Comparison of ENCODE assay signal across 10 mouse cellular contexts in the genomic region with DNA sequence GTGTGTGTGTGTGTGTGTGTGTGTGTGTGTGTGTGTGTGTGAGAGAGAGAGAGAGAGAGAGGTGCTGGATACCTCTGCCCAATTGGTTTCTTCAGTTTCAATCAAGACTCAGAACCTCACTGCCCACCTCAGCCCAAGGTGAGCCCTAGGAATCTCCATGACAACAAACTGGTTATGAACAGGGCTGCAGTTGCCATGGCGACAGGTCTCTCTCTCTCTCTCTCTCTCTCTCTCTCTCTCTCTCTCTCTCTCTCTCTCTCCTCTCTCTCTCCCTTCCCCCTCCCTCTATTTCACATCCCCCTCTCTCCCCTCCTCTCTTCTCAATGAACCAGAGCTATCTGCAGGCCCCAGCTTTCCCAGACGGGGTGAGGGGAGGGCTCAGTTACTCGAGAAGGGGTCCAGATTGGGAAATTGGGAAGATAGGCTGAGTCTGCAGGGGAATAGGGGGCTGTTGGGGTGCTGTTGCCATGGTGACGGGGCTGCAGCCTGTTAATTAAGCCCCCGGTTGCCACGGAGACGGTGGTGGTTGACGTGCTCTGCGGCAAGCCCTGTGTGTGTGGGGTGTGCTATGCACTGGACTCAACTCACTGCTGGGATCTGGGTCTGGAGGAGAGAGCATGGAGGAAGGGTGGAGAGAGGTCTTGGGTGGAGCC. TPM values are rescaled to one million over a fixed set of nuclear protein-coding genes. Genes with fewer than 3 reads are reported as not detected.
A peak's percentile ranks its signal among the peaks of the same experiment; 100 is the strongest.
DNase-seq lines count a peak whose midpoint lies in the region; ATAC-seq and TF ChIP-seq lines count a peak whose summit lies in the region.
"Had no signal": no experiment of that assay in that cellular context is flagged by ENCODE, and none has a peak within 500 bp of the region (broad histone marks: within the 10 kb centered on the region; RNA-seq: fewer than 3 reads in every experiment).

No protein-coding gene starts in this region.

- intact Hi-C loops in left cerebral cortex, postnatal 4 days (cut with DNase I): no loop called here

- H3K9me3 ChIP-seq in neural tube, embryonic 11.5 days (ENCODE audit: control insufficient read depth, low read length): no peaks in the 10 kb centered on the region
- H3K9me3 ChIP-seq in hindbrain, embryonic 14.5 days (ENCODE audit: control insufficient read depth, low read length): no peaks in the 10 kb centered on the region
- H3K9me3 ChIP-seq in heart, embryonic 10.5 days: no peaks in the 10 kb centered on the region
- no peaks in the 10 kb centered on the region for H3K9me3 ChIP-seq in lung, postnatal 0 days (ENCODE audit: low read length)
- H3K9me3 ChIP-seq: lung, embryonic 15.5 days had no signal

- ATAC-seq in neural tube, embryonic 11.5 days (ENCODE audit: insufficient read depth, low FRiP score, low TSS enrichment): 0 out of 2 replicates have a peak, but pooled peaks have one; percentile 31
- ATAC-seq in hindbrain, embryonic 14.5 days (ENCODE audit: low FRiP score): peak; percentile 55
- no peak for ATAC-seq in lung, postnatal 0 days
- ATAC-seq: CD4-positive, CD25-positive, alpha-beta regulatory T cell, adult 4 months had no signal

- H3K27me3 ChIP-seq in neural tube, embryonic 11.5 days (ENCODE audit: control insufficient read depth, insufficient read depth, low read length): peaks cover 43% of the 10 kb centered on the region
- peaks cover 22% of the 10 kb centered on the region for H3K27me3 ChIP-seq in hindbrain, embryonic 14.5 days (ENCODE audit: control insufficient read depth, insufficient read depth, low read length)
- H3K27me3 ChIP-seq in heart, embryonic 10.5 days (ENCODE audit: insufficient read depth, poor library complexity, severe bottlenecking): peaks cover 68% of the 10 kb centered on the region
- peaks cover 27% of the 10 kb centered on the region for H3K27me3 ChIP-seq in lung, postnatal 0 days (replicated peaks; ENCODE audit: insufficient read depth, low read length)

- H3K4me3 ChIP-seq in neural tube, embryonic 11.5 days (ENCODE audit: low read depth, low read length): no peak overlapping the region
- H3K4me3 ChIP-seq in hindbrain, embryonic 14.5 days (replicated peaks; ENCODE audit: low read length): 0 out of 2 replicates have a peak overlapping the region, but pooled peaks have one; percentile 11
- no peak overlapping the region for H3K4me3 ChIP-seq in heart, embryonic 10.5 days
- H3K4me3 ChIP-seq in lung, postnatal 0 days (ENCODE audit: low read depth, low read length): no peak overlapping the region
- H3K4me3 ChIP-seq: lung, embryonic 15.5 days had no signal

- peaks cover 9% of the 10 kb centered on the region; the same call in 1 of the 2 replicates for H3K4me1 ChIP-seq in neural tube, embryonic 11.5 days (ENCODE audit: control insufficient read depth, insufficient read depth, low read length)
- peaks cover 45% of the 10 kb centered on the region for H3K4me1 ChIP-seq in hindbrain, embryonic 14.5 days (replicated peaks; ENCODE audit: control insufficient read depth, insufficient read depth, low read length)
- peaks cover 36% of the 10 kb centered on the region for H3K4me1 ChIP-seq in heart, embryonic 10.5 days
- no peaks in the 10 kb centered on the region for H3K4me1 ChIP-seq in lung, postnatal 0 days (ENCODE audit: insufficient read depth, low read depth, low read length)

- H3K36me3 ChIP-seq in neural tube, embryonic 11.5 days (ENCODE audit: control insufficient read depth, insufficient read depth, low read length): no peaks in the 10 kb centered on the region
- H3K36me3 ChIP-seq in hindbrain, embryonic 14.5 days (replicated peaks; ENCODE audit: control insufficient read depth, insufficient read depth): no peaks in the 10 kb centered on the region
- no peaks in the 10 kb centered on the region for H3K36me3 ChIP-seq in heart, embryonic 10.5 days
- H3K36me3 ChIP-seq in lung, postnatal 0 days (ENCODE audit: insufficient read depth, low read length): no peaks in the 10 kb centered on the region
- H3K36me3 ChIP-seq: lung, embryonic 15.5 days had no signal

- DNase-seq in neural tube, embryonic 11.5 days (ENCODE audit: low spot score): peak; percentile 69
- no peak for DNase-seq in neural tube, embryonic 10.5 days (ENCODE audit: extremely low spot score, low spot score)
- peak; percentile 79 for DNase-seq in hindbrain, embryonic 14.5 days (ENCODE audit: low spot score)
- peak; percentile 67 for DNase-seq in left cerebral cortex, postnatal 4 days
- peak; percentile 50 for DNase-seq in right cerebral cortex, postnatal 25 days
- no peak for DNase-seq in heart, embryonic 10.5 days (ENCODE audit: low spot score)
- no peak for DNase-seq in adrenal gland, postnatal 4 days (ENCODE audit: low spot score in 2 of 2)
- DNase-seq in lung, postnatal 0 days (ENCODE audit: low spot score): no peak

- H3K4me2 ChIP-seq in neural tube, embryonic 11.5 days (ENCODE audit: low read depth): no peak overlapping the region
- peak overlapping the region; percentile 44 for H3K4me2 ChIP-seq in hindbrain, embryonic 14.5 days (replicated peaks)
- no peak overlapping the region for H3K4me2 ChIP-seq in lung, postnatal 0 days (replicated peaks; ENCODE audit: low read depth, low read length)
- H3K4me2 ChIP-seq: lung, embryonic 15.5 days had no signal

- H3K27ac ChIP-seq in neural tube, embryonic 11.5 days (ENCODE audit: low read depth, low read length): no peak overlapping the region
- H3K27ac ChIP-seq in hindbrain, embryonic 14.5 days: peak overlapping the region; percentile 89
- H3K27ac ChIP-seq in heart, embryonic 10.5 days: no peak overlapping the region
- H3K27ac ChIP-seq in lung, postnatal 0 days (ENCODE audit: low read length): no peak overlapping the region
- H3K27ac ChIP-seq: lung, embryonic 15.5 days had no signal

- no peak for TF ChIP-seq CTCF in lung, postnatal 0 days (IDR thresholded peaks at IDR 0.05)

- 44% methylated on average over 9 of the region's 9 CpGs for WGBS in neural tube, embryonic 11.5 days
- 12% methylated on average over 9 of the region's 9 CpGs for WGBS in hindbrain, embryonic 14.5 days
- WGBS in heart, embryonic 10.5 days: 57% methylated on average over 9 of the region's 9 CpGs
- WGBS in lung, postnatal 0 days: 41% methylated on average over 9 of the region's 9 CpGs

- no peak for TF ChIP-seq EP300 in lung, postnatal 0 days (IDR thresholded peaks at IDR 0.05)

- no peak overlapping the region for H3K9ac ChIP-seq in neural tube, embryonic 11.5 days (ENCODE audit: low read length)
- H3K9ac ChIP-seq in hindbrain, embryonic 14.5 days: peak overlapping the region; percentile 35; the same call in 1 of the 2 replicates
- H3K9ac ChIP-seq in lung, postnatal 0 days (replicated peaks; ENCODE audit: low read depth): no peak overlapping the region
- H3K9ac ChIP-seq: lung, embryonic 15.5 days had no signal

RNA-seq across cellular contexts. Expression of a gene that starts 3.8 kb away (rescaled TPM):
- polyA plus RNA-seq in neural tube, embryonic 11.5 days (2014; fragmentation: Nextera tagmentation; extraction: Ambion mirVana): 6.0 and 6.5 TPM in 2 replicates
- polyA plus RNA-seq in hindbrain, embryonic 14.5 days (2014; fragmentation: Nextera tagmentation; extraction: Ambion mirVana): 62.1 and 73.6 TPM in 2 replicates
- 100 to 1,000 TPM; 158 to 181 TPM for total RNA-seq in left cerebral cortex, postnatal 4 days (2021)
- polyA plus RNA-seq in heart, embryonic 10.5 days (2016; fragmentation: Nextera tagmentation; extraction: Ambion mirVana): 0.74 and 0.92 TPM in 2 replicates
- total RNA-seq in adrenal gland, postnatal 4 days (2021): 10 to 100 TPM; 12.7 to 14.0 TPM
- 0.84 and 1.0 TPM in 2 replicates for polyA plus RNA-seq in lung, postnatal 0 days (2015; fragmentation: Nextera tagmentation; extraction: Ambion mirVana)

RNA-seq across cellular contexts. Expression of a gene that starts 23.8 kb away (rescaled TPM):
- polyA plus RNA-seq in neural tube, embryonic 11.5 days (2014; fragmentation: Nextera tagmentation; extraction: Ambion mirVana): 1.2 and 2.1 TPM in 2 replicates
- polyA plus RNA-seq in hindbrain, embryonic 14.5 days (2014; fragmentation: Nextera tagmentation; extraction: Ambion mirVana): 28.8 and 33.2 TPM in 2 replicates
- total RNA-seq in left cerebral cortex, postnatal 4 days (2021): 1 to 10 TPM; 2.1 to 2.3 TPM
- polyA plus RNA-seq in heart, embryonic 10.5 days (2016; fragmentation: Nextera tagmentation; extraction: Ambion mirVana): 0.53 and 1.1 TPM in 2 replicates
- total RNA-seq in adrenal gland, postnatal 4 days (2021): 1 to 10 TPM; 3.4 to 5.7 TPM
- 4.5 and 5.6 TPM in 2 replicates for polyA plus RNA-seq in lung, postnatal 0 days (2015; fragmentation: Nextera tagmentation; extraction: Ambion mirVana)

RNA-seq across cellular contexts. Expression of a gene that starts 52.8 kb away (rescaled TPM):
- 13.9 and 15.4 TPM in 2 replicates for polyA plus RNA-seq in neural tube, embryonic 11.5 days (2014; fragmentation: Nextera tagmentation; extraction: Ambion mirVana)
- 14.6 and 15.4 TPM in 2 replicates for polyA plus RNA-seq in hindbrain, embryonic 14.5 days (2014; fragmentation: Nextera tagmentation; extraction: Ambion mirVana)
- 10 to 100 TPM; 30.0 to 31.2 TPM for total RNA-seq in left cerebral cortex, postnatal 4 days (2021)
- polyA plus RNA-seq in heart, embryonic 10.5 days (2016; fragmentation: Nextera tagmentation; extraction: Ambion mirVana): 12.6 and 13.5 TPM in 2 replicates
- total RNA-seq in adrenal gland, postnatal 4 days (2021): 10 to 100 TPM; 20.7 to 21.7 TPM
- 5.0 and 5.2 TPM in 2 replicates for polyA plus RNA-seq in lung, postnatal 0 days (2015; fragmentation: Nextera tagmentation; extraction: Ambion mirVana)

Comparison
In these comparisons a context has a peak if more than half of its experiments do, and no peak if none do; other contexts are left out.
1. DNase-seq: peak in neural tube, embryonic 11.5 days (single experiment), hindbrain, embryonic 14.5 days (single experiment), left cerebral cortex, postnatal 4 days (single experiment) and right cerebral cortex, postnatal 25 days (single experiment); none in neural tube, embryonic 10.5 days (single experiment), heart, embryonic 10.5 days (single experiment), adrenal gland, postnatal 4 days (0 of 2) and lung, postnatal 0 days (single experiment).